Mouse (Mus musculus) heart, postnatal 4 days (tissue): ENCODE data around the gene 1600014C23Rik. TPM values are rescaled to one million over a fixed set of nuclear protein-coding genes. Genes with fewer than 3 reads are reported as not detected.

ENCODE experiments used
- DNase-seq: peaks from one replicate; pipeline ENCODE4 v3.0.0; 2021
- total RNA-seq, 2 experiments: library from RNA; stranded (reverse); gene quantifications; 2 replicates each; pipeline ENCODE4 v1.2.3; 2021

The 1600014C23Rik gene
- total RNA-seq = under 1 TPM in 1 of 2 experiments, not detected in 1; 0.97 TPM

DNA sequence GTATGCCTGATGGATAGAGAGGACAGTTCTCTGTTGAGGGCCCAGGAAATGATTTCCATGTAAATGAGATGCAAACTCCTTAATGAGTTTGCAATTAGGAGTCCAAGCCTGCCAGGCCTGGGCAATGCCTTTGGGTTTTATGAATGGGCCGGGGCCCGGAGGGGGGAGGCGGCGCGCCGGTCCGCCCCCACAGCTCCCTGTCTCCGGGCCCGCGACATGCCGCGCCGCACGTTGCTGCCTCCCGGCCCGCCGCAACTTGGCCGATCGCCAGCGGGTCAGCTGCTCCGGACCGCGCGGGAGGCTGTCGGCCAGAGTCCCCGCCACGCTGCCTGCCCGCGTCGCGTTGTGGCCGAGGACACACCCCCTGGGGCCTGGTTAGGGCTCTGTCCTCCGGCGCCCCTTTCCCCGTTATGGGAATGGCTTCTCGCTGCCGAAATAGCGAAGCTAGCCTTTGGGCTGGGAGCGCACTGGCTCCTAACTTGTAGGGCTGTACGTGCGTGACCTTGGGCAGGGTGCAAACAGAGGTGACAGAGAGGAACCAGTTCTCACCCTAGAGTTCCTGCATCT is at the start of gene 1600014C23Rik:
1600014C23Rik (minus strand) TSS at position 110 of the 567 bp plus-strand sequence.
- DNase-seq = peak; percentile 78

DNA sequence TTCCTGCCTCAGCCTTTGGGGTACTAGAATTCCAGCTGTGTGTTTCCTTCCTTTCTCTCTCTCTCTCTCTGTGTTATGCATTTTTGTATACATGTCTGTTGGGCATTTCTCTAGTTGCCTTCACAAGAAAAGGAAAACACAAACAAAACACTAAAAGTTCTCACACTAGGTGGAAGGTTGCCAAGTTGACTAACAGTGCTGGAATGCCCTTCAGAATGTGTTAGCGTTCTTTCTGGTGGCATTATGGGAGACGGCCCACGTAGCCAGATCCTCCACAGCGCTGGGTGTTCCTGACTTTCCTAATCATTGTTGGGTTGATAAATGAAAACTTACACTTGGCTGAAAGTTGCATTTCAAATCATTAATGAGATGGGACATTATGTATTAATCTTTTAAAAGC is 44.8 kb upstream of the 1600014C23Rik start:
- no peak for DNase-seq

DNA sequence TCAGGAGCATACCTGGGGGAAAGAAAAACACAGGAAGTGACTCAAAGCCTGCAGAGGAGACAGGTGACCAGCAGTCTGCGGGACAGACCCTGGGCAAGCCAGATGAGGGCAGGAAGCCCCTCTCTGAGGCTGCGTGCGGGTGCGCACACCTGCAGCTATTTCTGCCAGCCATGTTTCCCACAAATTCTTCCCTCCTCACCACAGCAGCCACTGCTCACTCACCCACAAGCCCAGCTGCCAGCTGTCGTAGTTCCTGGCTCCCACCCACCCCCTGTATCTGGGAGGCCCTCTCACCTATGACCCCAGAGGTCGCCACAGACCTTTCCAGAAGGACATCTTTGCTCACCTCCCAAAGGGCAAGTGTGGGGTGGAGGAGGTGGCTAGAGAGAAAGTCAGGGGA is 43.8 kb upstream of the 1600014C23Rik start:
- no peak for DNase-seq

DNA sequence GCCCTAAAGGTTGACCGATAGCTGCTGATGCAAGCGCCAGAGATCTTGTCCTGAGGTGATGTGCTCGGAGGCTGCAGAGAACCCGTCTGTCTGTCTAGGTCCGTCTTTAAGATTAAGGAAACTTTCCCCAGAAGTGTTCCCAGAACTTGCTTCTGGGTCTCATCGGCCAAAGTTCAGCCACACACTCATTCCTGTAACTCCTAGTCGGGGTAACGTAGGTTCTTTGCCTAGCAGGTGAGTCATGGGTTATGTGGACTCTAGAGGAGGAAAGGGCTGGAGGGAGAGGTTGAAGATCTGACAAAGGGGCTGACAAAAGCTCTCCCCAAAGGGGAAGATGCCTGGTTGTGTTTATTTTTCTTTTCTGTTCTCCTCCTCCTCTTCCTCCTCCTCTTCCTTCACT is 42.5 kb upstream of the 1600014C23Rik start:
- no peak for DNase-seq

DNA sequence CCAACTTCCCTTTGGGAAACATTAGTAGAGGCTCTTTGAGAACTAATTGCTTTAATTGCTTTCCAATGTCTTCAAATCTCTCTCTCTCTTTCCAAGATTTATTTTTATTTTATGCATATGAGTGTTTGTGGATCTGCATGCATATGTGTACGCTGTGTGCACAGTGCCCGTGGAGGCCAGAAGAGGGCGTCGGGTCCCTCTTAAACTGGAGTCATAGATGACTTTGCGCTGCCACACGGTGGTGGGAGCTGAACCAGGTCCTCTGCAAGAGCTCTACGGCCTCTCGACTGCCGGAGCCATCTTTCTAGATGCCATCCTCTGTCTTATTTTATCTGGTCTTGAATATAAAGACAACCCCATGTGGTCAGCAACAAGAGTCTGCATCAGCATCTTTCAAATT is 41.8 kb upstream of the 1600014C23Rik start:
- no peak for DNase-seq

DNA sequence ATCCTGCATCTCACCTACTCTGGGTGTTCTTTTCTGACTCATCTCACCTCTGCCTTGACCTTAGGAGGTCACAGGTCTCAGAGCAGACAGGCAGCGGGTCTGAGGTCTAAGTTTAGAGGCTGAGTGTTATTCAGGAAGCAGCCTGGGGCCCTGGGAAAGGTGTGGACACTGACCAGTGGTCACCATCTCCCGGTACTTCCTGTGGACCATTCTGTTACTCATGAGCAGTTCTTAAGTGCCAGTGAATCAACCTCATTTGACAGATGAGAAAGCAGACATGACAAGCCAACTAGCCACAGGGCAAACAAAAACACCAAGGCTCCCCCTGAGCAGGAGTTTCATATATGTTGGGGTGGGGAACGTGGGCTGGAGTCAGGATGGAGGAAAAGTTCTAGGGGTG is 38.9 kb upstream of the 1600014C23Rik start:
- DNase-seq = no peak

DNA sequence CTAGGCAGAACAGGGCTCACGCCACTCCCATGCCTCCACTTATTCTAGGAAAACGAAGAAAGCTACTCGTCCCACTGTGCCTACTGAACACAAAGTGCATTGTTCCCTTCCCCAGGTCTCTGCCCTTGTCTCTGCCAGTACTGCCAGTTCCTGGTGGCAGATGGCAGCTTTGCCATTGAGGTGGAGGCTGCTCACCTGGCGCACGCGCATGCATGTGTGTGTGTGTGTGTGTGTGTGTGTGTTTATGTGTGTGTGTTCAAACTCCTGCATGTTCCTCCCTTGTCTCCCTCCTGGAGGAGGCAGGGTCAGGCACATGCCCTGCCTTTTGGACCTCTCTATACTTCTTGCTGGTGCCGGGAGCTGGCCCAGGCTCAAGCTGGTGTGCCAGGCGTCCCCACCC is 38.5 kb upstream of the 1600014C23Rik start:
- DNase-seq = no peak

DNA sequence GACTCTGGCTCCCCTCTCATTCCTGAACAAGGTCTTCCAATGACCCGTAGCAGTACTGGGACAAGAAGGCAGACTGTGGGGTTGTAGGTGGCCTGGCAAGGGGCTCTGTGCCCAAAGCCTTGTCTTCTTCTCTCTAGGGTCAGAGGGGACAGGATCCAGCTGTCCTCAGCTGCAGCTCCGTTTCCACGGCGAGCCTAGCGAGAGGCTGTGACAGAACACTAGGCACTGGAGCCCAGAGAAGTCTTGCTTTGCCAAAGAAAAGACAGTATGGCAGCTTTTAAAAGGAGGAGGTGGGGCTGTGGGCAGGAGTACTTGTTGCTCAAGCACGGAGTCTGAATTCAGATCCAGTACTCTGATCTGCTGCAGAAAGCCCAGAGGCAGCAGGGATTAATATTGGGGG is 36.8 kb upstream of the 1600014C23Rik start:
- DNase-seq = peak; percentile 53

DNA sequence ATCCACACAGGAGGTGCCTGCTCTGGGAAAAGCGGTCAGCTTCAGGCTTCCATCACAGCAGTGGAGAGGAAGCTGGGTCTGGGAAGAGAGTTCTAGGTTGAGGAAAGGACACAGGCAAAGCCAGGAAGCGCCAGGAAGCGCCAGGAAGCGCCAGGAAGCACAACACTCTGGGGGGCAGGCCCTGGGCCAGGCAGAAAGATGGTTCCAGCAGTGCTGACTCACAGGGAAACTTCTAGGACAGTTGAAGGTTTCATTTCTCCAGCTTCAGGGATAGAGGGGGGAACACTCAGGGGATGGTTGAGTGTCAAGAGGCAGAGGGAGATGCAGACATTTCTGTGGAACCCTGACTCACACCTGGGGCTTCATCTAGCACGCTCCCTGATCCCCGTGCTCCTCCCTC is 36.2 kb upstream of the 1600014C23Rik start:
- peak; percentile 48 for DNase-seq

DNA sequence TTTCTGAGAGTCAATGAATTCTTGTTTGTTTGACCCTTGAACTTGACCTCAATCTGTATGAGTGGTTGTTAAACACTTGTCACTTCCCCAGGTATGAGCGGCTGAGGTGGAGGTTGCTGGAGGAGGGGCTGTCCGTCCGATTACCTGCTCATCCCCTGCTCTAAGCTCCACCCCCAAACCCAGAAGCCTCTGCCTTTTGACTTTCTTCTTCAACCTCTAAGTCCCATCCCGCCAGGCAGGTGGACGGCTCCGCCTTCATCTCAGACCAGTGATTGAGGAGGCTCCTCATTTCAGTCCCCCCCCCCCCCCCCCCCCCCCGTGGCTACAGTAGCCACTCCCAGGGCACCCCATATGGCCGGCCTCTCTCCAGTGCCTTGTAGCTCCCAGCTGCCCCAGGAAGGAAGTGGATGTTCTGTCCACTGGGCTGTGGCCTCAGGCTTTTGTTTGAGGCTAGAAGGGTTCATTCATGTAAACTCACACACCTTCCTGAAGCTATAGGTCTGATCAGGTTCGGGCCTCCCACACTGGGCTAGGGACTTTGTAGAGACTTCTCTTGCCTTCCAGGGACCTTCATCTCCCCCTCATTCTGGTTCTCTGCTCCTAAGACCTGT is 34.0 kb upstream of the 1600014C23Rik start:
- DNase-seq = no peak

DNA sequence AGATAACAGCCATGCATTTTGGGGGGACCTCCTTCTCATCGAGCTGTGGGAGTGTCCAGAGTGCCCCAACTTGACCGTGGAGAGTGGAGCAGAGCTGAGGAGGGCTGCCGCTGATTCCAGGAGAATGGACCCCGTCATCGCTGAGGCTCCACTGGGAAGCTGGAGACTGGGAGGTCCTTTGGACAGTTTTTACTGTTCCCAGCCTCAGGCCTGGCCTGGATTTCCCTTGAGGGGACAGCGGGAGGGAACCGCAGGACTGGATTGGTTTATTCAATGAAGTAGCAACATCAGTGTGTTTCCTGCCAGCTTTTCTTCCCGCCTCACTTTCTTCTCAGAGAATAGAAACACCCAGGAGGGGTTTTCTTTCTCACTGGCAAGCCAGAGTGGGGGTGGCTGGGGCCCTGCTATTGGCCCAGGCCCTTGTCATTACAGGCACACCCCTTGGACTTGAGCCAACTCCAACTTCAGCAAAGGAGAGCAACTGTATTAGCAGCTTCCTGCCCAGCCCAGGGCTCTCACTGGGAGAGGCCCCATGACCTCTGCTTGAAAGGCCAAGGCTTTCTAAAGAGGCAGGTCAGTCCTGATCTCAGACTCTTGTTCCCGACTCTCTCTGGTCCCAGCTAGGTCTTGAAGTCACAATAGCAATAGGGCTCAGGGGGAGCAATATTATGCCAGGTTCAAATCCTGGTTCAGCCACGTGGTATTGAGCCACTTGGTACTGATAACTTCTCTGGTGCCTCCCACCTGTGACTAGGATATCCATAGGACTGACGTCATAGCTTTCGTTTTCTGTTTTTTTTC is 33.3 kb upstream of the 1600014C23Rik start:
- peak; percentile 94 for DNase-seq

DNA sequence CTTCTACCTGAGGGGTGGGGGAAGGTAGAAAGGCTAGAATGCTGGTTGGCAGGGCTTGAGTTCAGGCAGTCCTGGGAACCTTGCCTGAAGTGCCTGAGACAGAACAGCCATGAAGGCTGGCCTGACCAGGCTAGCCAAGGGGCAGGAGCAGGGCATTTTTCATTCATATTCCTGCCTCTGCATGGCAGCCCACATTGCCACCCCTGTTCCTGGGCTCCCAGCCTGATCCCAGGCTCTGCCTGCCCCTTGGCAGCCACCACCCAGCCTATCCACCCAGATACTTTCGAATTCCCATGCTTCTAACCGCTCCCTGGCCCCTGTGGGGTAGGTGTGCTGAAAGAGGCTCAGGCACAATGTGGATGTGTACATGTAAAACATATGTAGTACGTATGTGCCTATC is 32.3 kb upstream of the 1600014C23Rik start:
- DNase-seq = no peak

DNA sequence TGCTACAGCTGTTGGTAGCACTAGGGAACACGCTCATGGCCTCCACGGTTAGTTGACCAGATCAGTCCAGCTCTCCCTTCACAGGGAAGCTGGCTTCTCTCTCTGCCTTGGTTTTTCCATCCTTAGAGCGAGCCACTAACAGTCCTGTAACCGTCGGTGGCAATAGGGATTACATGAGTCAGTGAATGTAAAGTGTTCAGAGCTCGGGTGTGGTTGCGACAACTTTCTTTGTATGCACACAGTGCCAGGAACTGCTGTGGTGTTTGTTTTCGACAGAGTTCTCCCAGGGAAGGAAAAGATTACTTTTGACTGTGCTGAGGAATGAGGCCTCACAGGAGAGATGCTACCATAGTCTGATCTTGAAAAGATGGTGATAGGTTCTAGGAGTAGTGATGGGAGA is 29.5 kb upstream of the 1600014C23Rik start:
- DNase-seq = no peak

DNA sequence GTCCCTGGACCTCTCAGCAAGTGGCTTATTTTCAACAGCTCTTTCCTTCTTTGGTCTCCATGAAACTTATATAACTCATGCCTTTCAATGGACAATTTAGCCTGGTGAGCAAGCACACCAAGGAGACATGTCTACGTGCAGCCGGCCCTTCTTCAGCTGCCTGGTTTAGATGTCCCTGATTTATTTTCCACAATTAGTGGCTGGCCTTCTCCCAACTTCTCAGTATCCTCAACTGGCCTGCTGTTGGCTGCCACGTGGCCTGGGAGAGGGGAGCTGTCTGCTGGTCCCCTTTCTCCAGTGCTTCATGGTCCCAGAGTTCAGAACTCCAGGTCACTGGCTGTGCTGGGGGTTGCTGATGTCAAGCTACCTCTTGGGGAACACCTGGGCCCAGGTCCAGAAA is 28.3 kb upstream of the 1600014C23Rik start:
- no peak for DNase-seq

DNA sequence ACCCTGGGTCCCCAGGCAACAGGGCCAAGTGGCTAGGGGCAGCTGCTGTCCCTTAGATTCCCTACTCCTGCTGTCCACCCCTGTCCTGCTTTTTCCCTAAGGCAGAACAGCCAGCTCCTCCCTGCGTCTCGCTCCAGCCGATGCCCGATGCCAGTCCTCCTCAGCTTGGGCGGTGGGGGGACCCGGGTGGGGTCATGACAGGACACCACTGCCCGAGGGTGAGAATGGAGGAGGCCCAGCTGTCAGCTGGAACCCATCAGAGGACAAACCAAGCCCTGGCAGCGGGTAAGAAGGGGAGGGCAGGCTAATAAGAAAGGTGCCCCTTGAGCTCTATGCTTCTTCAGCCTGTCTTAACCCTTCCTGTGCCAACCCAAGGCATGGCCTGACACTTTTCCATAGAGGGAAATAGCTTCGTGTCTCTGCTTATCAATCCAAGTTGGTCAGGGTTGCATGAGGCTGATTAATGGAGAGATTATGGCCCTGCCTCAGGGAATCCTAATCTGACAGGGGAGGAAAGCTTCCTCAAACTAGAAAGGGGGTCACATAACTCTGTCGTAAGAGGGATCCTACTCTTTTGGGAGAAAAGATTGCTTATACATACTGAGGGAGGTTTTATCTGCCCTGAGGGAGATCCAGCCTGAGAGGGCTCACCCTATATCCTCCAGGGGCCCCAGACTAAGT is 27.5 kb upstream of the 1600014C23Rik start:
- no peak for DNase-seq

DNA sequence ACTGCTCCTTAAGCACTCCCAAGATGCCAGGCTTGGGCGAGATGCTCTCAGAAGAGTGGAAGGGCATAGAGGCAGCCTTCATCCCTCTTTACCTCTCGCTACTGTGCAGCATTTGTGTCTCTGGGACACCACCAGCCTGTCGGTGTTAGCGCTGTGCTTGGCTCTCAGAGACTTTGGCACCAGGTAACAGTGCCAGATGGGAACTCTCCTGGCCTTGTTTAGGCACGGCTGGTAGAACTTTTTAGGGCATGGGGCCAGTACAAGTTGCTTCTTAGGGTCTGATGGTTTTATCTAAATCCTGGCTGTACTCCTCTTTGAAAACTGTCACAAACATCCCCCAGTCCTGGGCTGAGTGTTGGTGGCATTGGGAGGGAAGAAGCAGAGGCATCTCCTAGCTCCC is 26.1 kb upstream of the 1600014C23Rik start:
- DNase-seq = no peak

DNA sequence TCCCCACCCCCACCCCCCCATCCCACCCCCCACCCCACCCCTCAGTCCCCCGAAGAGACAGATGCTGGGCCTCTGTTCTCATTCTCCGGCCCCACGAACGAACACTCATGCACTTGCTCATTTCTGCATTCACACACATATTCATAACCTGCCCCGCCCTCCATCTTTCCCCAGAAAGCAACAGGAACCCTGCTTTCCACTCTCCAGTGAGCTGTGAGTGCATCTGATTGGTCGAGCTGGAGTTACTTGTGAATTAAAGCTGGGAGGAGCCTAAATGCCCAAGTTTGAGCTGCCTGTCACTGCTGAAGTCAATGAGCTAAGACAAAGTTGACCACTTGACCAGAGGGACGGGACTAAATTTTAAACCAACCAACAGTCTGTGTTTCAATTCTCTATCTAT is 25.2 kb upstream of the 1600014C23Rik start:
- DNase-seq = no peak

DNA sequence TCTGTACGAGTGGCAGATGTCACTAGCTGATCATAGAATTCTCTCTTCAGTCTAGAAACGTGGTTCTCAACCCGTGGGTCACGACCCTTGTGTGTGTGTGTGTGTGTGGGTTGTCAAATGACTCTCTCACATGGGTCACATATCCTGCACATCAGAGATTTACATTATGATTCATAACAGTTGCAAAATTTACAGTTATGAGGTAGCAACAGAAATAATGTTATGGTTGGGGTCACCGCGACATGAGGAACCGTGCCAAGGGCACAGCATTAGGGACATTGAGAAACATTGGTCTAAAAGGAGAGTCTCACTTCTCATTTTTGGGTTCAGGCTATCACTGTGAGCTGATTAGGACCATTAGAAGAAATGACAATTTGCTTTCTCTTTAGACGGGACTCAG is 24.3 kb upstream of the 1600014C23Rik start:
- no peak for DNase-seq

DNA sequence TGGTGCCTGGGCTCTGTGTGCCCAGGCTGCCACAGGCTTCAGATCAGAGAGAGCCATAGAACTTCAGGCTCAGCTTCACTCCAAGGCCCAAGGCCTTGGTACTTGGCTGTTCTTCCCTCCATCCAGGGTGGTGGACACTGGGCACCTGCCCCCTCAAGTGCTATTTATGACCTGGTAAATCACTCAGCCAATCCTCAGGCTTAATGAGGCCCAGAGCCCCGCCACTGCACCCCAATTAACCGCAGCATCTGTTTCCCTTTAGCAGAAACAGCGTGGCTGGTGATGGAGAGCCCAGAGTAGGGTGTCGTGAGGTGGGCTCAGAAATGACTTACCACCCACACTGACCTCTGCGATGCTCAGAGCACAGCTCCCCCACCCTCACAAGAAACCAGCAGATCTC is 23.2 kb upstream of the 1600014C23Rik start:
- DNase-seq = no peak

DNA sequence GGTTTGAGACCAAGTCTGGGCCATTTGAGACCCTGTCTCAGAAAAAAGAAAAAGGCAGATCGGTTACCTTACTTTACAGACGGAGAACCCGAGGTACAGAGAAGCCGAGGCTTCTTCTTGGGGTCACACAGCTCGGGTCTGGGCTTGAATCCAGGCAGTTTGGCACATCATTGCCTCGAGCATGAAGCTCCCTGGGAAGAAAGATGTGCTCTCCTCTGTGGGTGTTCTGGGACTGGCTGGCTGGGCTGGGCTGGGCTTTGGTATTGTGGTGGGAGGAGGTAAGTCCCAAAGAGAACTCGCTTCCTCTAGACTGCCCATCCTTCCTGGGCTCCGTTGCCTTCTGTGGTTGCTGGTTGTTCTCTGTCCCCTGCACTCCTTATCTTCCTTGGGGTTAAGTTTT is 22.7 kb upstream of the 1600014C23Rik start:
- DNase-seq = no peak

DNA sequence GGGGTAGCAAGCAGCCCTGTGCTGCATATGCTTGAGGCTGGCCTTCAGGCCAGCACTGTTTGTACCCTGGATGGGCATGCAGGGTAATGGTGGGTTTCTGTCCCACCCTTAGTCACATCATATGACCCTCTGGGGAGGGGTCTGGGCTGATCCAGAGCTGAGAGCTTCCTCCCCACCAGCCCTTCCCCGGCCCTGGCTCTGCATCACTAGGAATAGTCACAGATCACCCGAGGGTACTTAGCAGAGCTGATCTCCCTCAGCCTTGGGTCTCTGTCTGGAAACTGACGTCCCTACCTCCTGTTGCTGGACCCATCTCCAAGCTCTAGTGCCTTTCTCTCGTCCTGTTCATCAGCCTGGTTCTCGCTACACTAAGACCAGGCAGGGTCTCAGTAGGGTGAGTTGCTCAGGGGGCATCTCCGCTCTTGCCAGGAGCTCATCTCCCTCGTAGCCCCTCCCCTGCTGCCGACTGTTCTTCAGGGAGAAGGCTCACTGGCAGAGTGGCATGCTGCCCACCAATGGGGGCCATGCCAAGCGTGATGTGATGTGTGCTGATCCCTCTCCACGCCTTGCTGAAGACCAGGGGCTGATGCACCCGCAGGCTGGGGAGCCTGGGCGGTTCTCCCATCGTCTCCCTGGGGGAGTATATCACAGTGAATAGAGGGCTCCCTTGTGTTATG is 20.7 kb upstream of the 1600014C23Rik start:
- DNase-seq = no peak

DNA sequence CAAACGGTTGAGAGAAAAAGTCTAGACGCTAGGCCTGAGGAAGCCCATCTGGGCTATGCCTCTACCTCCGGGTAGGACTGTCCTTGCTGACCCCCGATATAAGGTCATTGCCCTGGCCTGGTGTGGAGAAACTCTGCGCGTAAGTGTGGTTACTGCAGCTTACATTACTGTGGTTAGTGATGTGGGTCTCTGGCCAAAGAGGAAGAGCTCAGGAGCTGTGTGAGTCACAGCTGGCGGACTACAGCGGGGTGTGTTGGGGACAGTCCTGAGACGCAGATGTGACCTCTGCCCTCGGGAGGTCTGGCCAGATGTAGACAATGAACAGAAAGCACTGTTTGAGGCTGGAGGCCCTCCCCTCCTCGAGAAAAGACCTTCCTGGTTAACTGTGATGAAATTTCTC is 19.0 kb upstream of the 1600014C23Rik start:
- DNase-seq = peak; percentile 57

DNA sequence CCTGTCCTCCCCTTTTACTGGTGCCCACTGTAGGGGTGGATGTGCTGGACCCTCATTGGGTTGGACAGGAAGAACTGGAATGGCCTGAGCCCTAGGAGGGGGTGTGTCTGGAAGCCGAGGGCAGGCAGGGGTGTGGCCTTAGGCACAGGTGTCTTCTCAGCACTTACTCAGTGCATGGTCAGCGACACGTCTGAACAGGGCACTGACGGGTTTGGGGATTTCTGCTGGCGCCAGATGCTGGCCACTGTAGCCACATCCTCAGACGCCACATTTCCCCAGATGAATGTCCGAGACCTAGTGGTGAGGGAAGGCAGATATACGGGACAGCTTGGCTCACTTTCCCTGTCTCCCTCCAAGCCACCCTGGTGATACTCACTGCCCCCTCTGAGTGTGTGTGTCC is 18.4 kb upstream of the 1600014C23Rik start:
- DNase-seq = no peak
